8 mouse cellular contexts compared by ENCODE assay signal in genomic region chr17:35178528-35178927, GRCm38 (mm10). TPM values are rescaled to one million over a fixed set of nuclear protein-coding genes. Genes with fewer than 3 reads are reported as not detected.
A peak's percentile ranks its signal among the peaks of the same experiment; 100 is the strongest.
DNase-seq lines count a peak whose midpoint lies in the region; ATAC-seq and TF ChIP-seq lines count a peak whose summit lies in the region.

No protein-coding gene starts in this region.

- no peak overlapping the region for H3K27ac ChIP-seq in intestine, embryonic 15.5 days
- no peak overlapping the region for H3K27ac ChIP-seq in liver, postnatal 0 days (ENCODE audit: low read depth)

- no peak overlapping the region for H3K4me3 ChIP-seq in intestine, embryonic 15.5 days (replicated peaks)
- H3K4me3 ChIP-seq in liver, postnatal 0 days (ENCODE audit: low read depth, low read length): no peak overlapping the region

- peak; percentile 83 for ATAC-seq in intestine, embryonic 15.5 days
- ATAC-seq in liver, postnatal 0 days: peak; percentile 73

- H3K9me3 ChIP-seq in intestine, embryonic 15.5 days: no peaks in the 10 kb centered on the region
- no peaks in the 10 kb centered on the region for H3K9me3 ChIP-seq in liver, postnatal 0 days (ENCODE audit: low read length)

- H3K9ac ChIP-seq in intestine, embryonic 15.5 days: no peak overlapping the region
- no peak overlapping the region for H3K9ac ChIP-seq in liver, postnatal 0 days (replicated peaks)

- H3K4me2 ChIP-seq in intestine, embryonic 15.5 days (replicated peaks): no peak overlapping the region
- no peak overlapping the region for H3K4me2 ChIP-seq in liver, postnatal 0 days (ENCODE audit: low read depth, low read length)

- H3K4me1 ChIP-seq in intestine, embryonic 15.5 days (replicated peaks): 0 out of 2 replicates have a peak, but pooled peaks cover 2% of the 10 kb centered on the region
- 0 out of 2 replicates have a peak, but pooled peaks cover 4% of the 10 kb centered on the region for H3K4me1 ChIP-seq in liver, postnatal 0 days (ENCODE audit: insufficient read depth)

- no peaks in the 10 kb centered on the region for H3K36me3 ChIP-seq in intestine, embryonic 15.5 days
- no peaks in the 10 kb centered on the region for H3K36me3 ChIP-seq in liver, postnatal 0 days (replicated peaks; ENCODE audit: insufficient read depth, low read length)

- peak; percentile 97 for TF ChIP-seq CTCF in liver, postnatal 0 days (IDR thresholded peaks at IDR 0.05; ENCODE audit: low read depth)

- no peaks in the 10 kb centered on the region for H3K27me3 ChIP-seq in intestine, embryonic 15.5 days (replicated peaks)
- H3K27me3 ChIP-seq in liver, postnatal 0 days (ENCODE audit: insufficient read depth, low read length): no peaks in the 10 kb centered on the region

- TF ChIP-seq EP300 in liver, postnatal 0 days (IDR thresholded peaks at IDR 0.05; ENCODE audit: low read depth): no peak

- DNase-seq in ovary, postnatal 14 days (ENCODE audit: low spot score): peak; percentile 62
- DNase-seq in ovary, adult 18-20 months (ENCODE audit: low spot score): no peak
- peak; percentile 89 for DNase-seq in adrenal gland, postnatal 10 days
- DNase-seq in gastrocnemius, adult 18-20 months (ENCODE audit: low spot score): peak; percentile 69
- peak; percentile 83 for DNase-seq in liver, postnatal 0 days
- DNase-seq in retina, postnatal 7 days (ENCODE audit: low read depth, low spot score): peak; percentile 42
- no peak for DNase-seq in right cerebral cortex, adult 18-20 months

- 15% methylated on average over 5 of the region's 5 CpGs for WGBS in intestine, embryonic 15.5 days
- WGBS in liver, postnatal 0 days (ENCODE audit: insufficient replicate concordance): 14% methylated on average over 5 of the region's 5 CpGs

RNA-seq across cellular contexts. Expression of gene Aif1, which starts 2.7 kb away (rescaled TPM):
- total RNA-seq in adrenal gland, postnatal 10 days (2021): 1 to 10 TPM; 6.6 to 6.8 TPM
- total RNA-seq in gastrocnemius, adult 18-20 months (2021): 1 to 10 TPM in 1 of 2 experiments, under 1 TPM in 1; 0.84 to 1.1 TPM
- polyA plus RNA-seq in intestine, embryonic 15.5 days (2015; fragmentation: Nextera tagmentation; extraction: Ambion mirVana): 20.6 and 21.7 TPM in 2 replicates
- 34.1 and 39.1 TPM in 2 replicates for polyA plus RNA-seq in liver, postnatal 0 days (2015; fragmentation: Nextera tagmentation; extraction: Ambion mirVana)

RNA-seq across cellular contexts. Expression of gene Lst1, which starts 9.7 kb away (rescaled TPM):
- total RNA-seq in adrenal gland, postnatal 10 days (2021): 10 to 100 TPM in 1 of 2 experiments, 1 to 10 TPM in 1; 10.0 to 10.5 TPM
- total RNA-seq in gastrocnemius, adult 18-20 months (2021): 1 to 10 TPM in 1 of 2 experiments, not detected in 1; 1.1 TPM
- 18.9 and 19.4 TPM in 2 replicates for polyA plus RNA-seq in intestine, embryonic 15.5 days (2015; fragmentation: Nextera tagmentation; extraction: Ambion mirVana)
- 41.2 and 44.2 TPM in 2 replicates for polyA plus RNA-seq in liver, postnatal 0 days (2015; fragmentation: Nextera tagmentation; extraction: Ambion mirVana)

RNA-seq across cellular contexts. Expression of gene Prrc2a, which starts 13.8 kb away (rescaled TPM):
- 100 to 1,000 TPM; 182 to 212 TPM for total RNA-seq in adrenal gland, postnatal 10 days (2021)
- total RNA-seq in gastrocnemius, adult 18-20 months (2021): 100 to 1,000 TPM; 102 to 111 TPM
- polyA plus RNA-seq in intestine, embryonic 15.5 days (2015; fragmentation: Nextera tagmentation; extraction: Ambion mirVana): 125 and 131 TPM in 2 replicates
- 28.0 and 32.9 TPM in 2 replicates for polyA plus RNA-seq in liver, postnatal 0 days (2015; fragmentation: Nextera tagmentation; extraction: Ambion mirVana)

RNA-seq across cellular contexts. Expression of gene Ltb, which starts 15.7 kb away (rescaled TPM):
- 10 to 100 TPM; 11.5 to 12.6 TPM for total RNA-seq in adrenal gland, postnatal 10 days (2021)
- total RNA-seq in gastrocnemius, adult 18-20 months (2021): under 1 TPM in 1 of 2 experiments, not detected in 1; 0.38 TPM
- polyA plus RNA-seq in intestine, embryonic 15.5 days (2015; fragmentation: Nextera tagmentation; extraction: Ambion mirVana): 5.0 and 5.2 TPM in 2 replicates
- 5.3 and 6.0 TPM in 2 replicates for polyA plus RNA-seq in liver, postnatal 0 days (2015; fragmentation: Nextera tagmentation; extraction: Ambion mirVana)

RNA-seq across cellular contexts. Expression of gene Tnf, which starts 23.3 kb away (rescaled TPM):
- total RNA-seq in adrenal gland, postnatal 10 days (2021): 1 to 10 TPM; 1.3 to 1.4 TPM
- total RNA-seq in gastrocnemius, adult 18-20 months (2021): not detected
- polyA plus RNA-seq in intestine, embryonic 15.5 days (2015; fragmentation: Nextera tagmentation; extraction: Ambion mirVana): 0.19 TPM in 1 of 2 replicates, not detected in the other
- polyA plus RNA-seq in liver, postnatal 0 days (2015; fragmentation: Nextera tagmentation; extraction: Ambion mirVana): 0.59 and 0.75 TPM in 2 replicates

Comparison
In these comparisons a context has a peak if more than half of its experiments do, and no peak if none do; other contexts are left out.
1. DNase-seq: peak in ovary, postnatal 14 days (single experiment), adrenal gland, postnatal 10 days (single experiment), gastrocnemius, adult 18-20 months (single experiment), liver, postnatal 0 days (single experiment) and retina, postnatal 7 days (single experiment); none in ovary, adult 18-20 months (single experiment) and right cerebral cortex, adult 18-20 months (single experiment).
2. RNA of gene Lst1, which starts 9.7 kb away (total RNA-seq): 10.0 to 10.5 TPM in adrenal gland, postnatal 10 days; 1.1 TPM in gastrocnemius, adult 18-20 months; every median in the first group is over 4 times any median in the second.